Mouse (Mus musculus): Measurements from ENCODE around the gene Ldlrad3. TPM values are rescaled to one million over a fixed set of nuclear protein-coding genes. Genes with fewer than 3 reads are reported as not detected.

Gene Ldlrad3
- polyA plus RNA-seq, 1 experiment from 2014 or later = 13.5 TPM

GRCm38 (mm10) chr2:102002974-102003775 is 183.0 kb downstream of the Ldlrad3 start:
- H3K27me3 ChIP-seq (ENCODE audit: control insufficient read depth, insufficient read depth, low read length) = no peaks in the 10 kb centered on the region
- peak; percentile 49 for ATAC-seq (replicated peaks; ENCODE audit: extremely low read depth, insufficient read depth, low FRiP score)
- H3K4me3 ChIP-seq (ENCODE audit: low read length) = no peak overlapping the region
- H3K4me2 ChIP-seq (ENCODE audit: low read depth, low read length) = peak overlapping the region; percentile 58; the same call in 1 of the 2 replicates
- WGBS = 19% methylated on average over 8 of the region's 8 CpGs
- no peaks in the 10 kb centered on the region for H3K36me3 ChIP-seq (ENCODE audit: control insufficient read depth, insufficient read depth)
- H3K27ac ChIP-seq (ENCODE audit: low read length) = peak overlapping the region; percentile 74
- no peaks in the 10 kb centered on the region for H3K9me3 ChIP-seq (replicated peaks; ENCODE audit: control insufficient read depth, low read length)
- H3K9ac ChIP-seq (ENCODE audit: low read length) = no peak overlapping the region
- H3K4me1 ChIP-seq (ENCODE audit: control insufficient read depth, insufficient read depth, low read length) = peaks cover 65% of the 10 kb centered on the region

- Histone ChIP-seq H3K9me3 (replicated peaks; ENCODE audit: control insufficient read depth, low read length) (no peaks in the 10 kb centered on the region), H3K9ac (ENCODE audit: low read length) (peak overlapping the region; percentile 20), H3K27ac (ENCODE audit: low read length) (peak overlapping the region; percentile 74), H3K4me2 (ENCODE audit: low read depth, low read length) (peak overlapping the region; percentile 58), H3K27me3 (ENCODE audit: control insufficient read depth, insufficient read depth, low read length) (no peaks in the 10 kb centered on the region), H3K4me1 (ENCODE audit: control insufficient read depth, insufficient read depth, low read length) (peaks cover 65% of the 10 kb centered on the region), H3K36me3 (ENCODE audit: control insufficient read depth, insufficient read depth) (no peaks in the 10 kb centered on the region), H3K4me3 (ENCODE audit: low read length) (peak overlapping the region; percentile 21)
- no peak; the same call in 1 of the 2 replicates for ATAC-seq (replicated peaks; ENCODE audit: extremely low read depth, insufficient read depth, low FRiP score)
- 20% methylated on average over 12 of the region's 12 CpGs for WGBS
Measured at GRCm38 (mm10) chr2:102002408-102002973, 183.7 kb downstream of the Ldlrad3 start.

GRCm38 (mm10) chr2:102001661-102002060 is 184.5 kb downstream of the Ldlrad3 start:
- no peak for ATAC-seq (replicated peaks; ENCODE audit: extremely low read depth, insufficient read depth, low FRiP score)
- no peak overlapping the region for H3K4me3 ChIP-seq (ENCODE audit: low read length)
- peak overlapping the region; percentile 58; the same call in 1 of the 2 replicates for H3K4me2 ChIP-seq (ENCODE audit: low read depth, low read length)
- H3K36me3 ChIP-seq (ENCODE audit: control insufficient read depth, insufficient read depth) = no peaks in the 10 kb centered on the region
- no peaks in the 10 kb centered on the region for H3K27me3 ChIP-seq (ENCODE audit: control insufficient read depth, insufficient read depth, low read length)
- peaks cover 62% of the 10 kb centered on the region for H3K4me1 ChIP-seq (ENCODE audit: control insufficient read depth, insufficient read depth, low read length)
- WGBS = 0% methylated on average over 1 of the region's 1 CpGs
- H3K9me3 ChIP-seq (replicated peaks; ENCODE audit: control insufficient read depth, low read length) = no peaks in the 10 kb centered on the region
- H3K27ac ChIP-seq (ENCODE audit: low read length) = peak overlapping the region; percentile 74
- H3K9ac ChIP-seq (ENCODE audit: low read length) = no peak overlapping the region

GRCm38 (mm10) chr2:101998911-101999572 is 187.1 kb downstream of the Ldlrad3 start:
- Histone ChIP-seq H3K9me3 (replicated peaks; ENCODE audit: control insufficient read depth, low read length) (no peaks in the 10 kb centered on the region), H3K4me3 (ENCODE audit: low read length) (no peak overlapping the region), H3K4me2 (ENCODE audit: low read depth, low read length) (no peak overlapping the region), H3K4me1 (ENCODE audit: control insufficient read depth, insufficient read depth, low read length) (peaks cover 36% of the 10 kb centered on the region), H3K36me3 (ENCODE audit: control insufficient read depth, insufficient read depth) (no peaks in the 10 kb centered on the region), H3K9ac (ENCODE audit: low read length) (no peak overlapping the region), H3K27me3 (ENCODE audit: control insufficient read depth, insufficient read depth, low read length) (no peaks in the 10 kb centered on the region), H3K27ac (ENCODE audit: low read length) (no peak overlapping the region)
- WGBS = 68% methylated on average over 11 of the region's 11 CpGs
- no peak for ATAC-seq (replicated peaks; ENCODE audit: extremely low read depth, insufficient read depth, low FRiP score)

GRCm38 (mm10) chr2:101997013-101997412 is 189.2 kb downstream of the Ldlrad3 start:
- Histone ChIP-seq H3K9ac (ENCODE audit: low read length) (no peak overlapping the region), H3K4me1 (ENCODE audit: control insufficient read depth, insufficient read depth, low read length) (peaks cover 16% of the 10 kb centered on the region), H3K27ac (ENCODE audit: low read length) (no peak overlapping the region), H3K9me3 (replicated peaks; ENCODE audit: control insufficient read depth, low read length) (no peaks in the 10 kb centered on the region), H3K27me3 (ENCODE audit: control insufficient read depth, insufficient read depth, low read length) (no peaks in the 10 kb centered on the region), H3K36me3 (ENCODE audit: control insufficient read depth, insufficient read depth) (no peaks in the 10 kb centered on the region), H3K4me3 (ENCODE audit: low read length) (no peak overlapping the region), H3K4me2 (ENCODE audit: low read depth, low read length) (no peak overlapping the region)
- no peak for ATAC-seq (replicated peaks; ENCODE audit: extremely low read depth, insufficient read depth, low FRiP score)
- WGBS = 87% methylated on average over 11 of the region's 11 CpGs

- Histone ChIP-seq H3K27me3 (ENCODE audit: control insufficient read depth, insufficient read depth, low read length) (no peaks in the 10 kb centered on the region), H3K9me3 (replicated peaks; ENCODE audit: control insufficient read depth, low read length) (no peaks in the 10 kb centered on the region), H3K4me2 (ENCODE audit: low read depth, low read length) (no peak overlapping the region), H3K36me3 (ENCODE audit: control insufficient read depth, insufficient read depth) (no peaks in the 10 kb centered on the region), H3K27ac (ENCODE audit: low read length) (peak overlapping the region; percentile 32), H3K4me1 (ENCODE audit: control insufficient read depth, insufficient read depth, low read length) (peaks cover 3% of the 10 kb centered on the region; the same call in 1 of the 2 replicates), H3K9ac (ENCODE audit: low read length) (no peak overlapping the region), H3K4me3 (ENCODE audit: low read length) (no peak overlapping the region)
- 74% methylated on average over 9 of the region's 9 CpGs for WGBS
- peak; percentile 70; the same call in 1 of the 2 replicates for ATAC-seq (replicated peaks; ENCODE audit: extremely low read depth, insufficient read depth, low FRiP score)
Measured at GRCm38 (mm10) chr2:101992574-101993310, 193.4 kb downstream of the Ldlrad3 start.

GRCm38 (mm10) chr2:101991726-101992125 is 194.5 kb downstream of the Ldlrad3 start:
- WGBS = 75% methylated on average over 2 of the region's 2 CpGs
- no peaks in the 10 kb centered on the region for H3K27me3 ChIP-seq (ENCODE audit: control insufficient read depth, insufficient read depth, low read length)
- peaks cover 7% of the 10 kb centered on the region for H3K4me1 ChIP-seq (ENCODE audit: control insufficient read depth, insufficient read depth, low read length)
- H3K9ac ChIP-seq (ENCODE audit: low read length) = no peak overlapping the region
- no peak for ATAC-seq (replicated peaks; ENCODE audit: extremely low read depth, insufficient read depth, low FRiP score)
- 0 out of 2 replicates have a peak overlapping the region, but pooled peaks have one; percentile 38 for H3K27ac ChIP-seq (ENCODE audit: low read length)
- no peak overlapping the region for H3K4me2 ChIP-seq (ENCODE audit: low read depth, low read length)
- H3K4me3 ChIP-seq (ENCODE audit: low read length) = no peak overlapping the region
- H3K36me3 ChIP-seq (ENCODE audit: control insufficient read depth, insufficient read depth) = no peaks in the 10 kb centered on the region
- no peaks in the 10 kb centered on the region for H3K9me3 ChIP-seq (replicated peaks; ENCODE audit: control insufficient read depth, low read length)

- no peak for ATAC-seq (replicated peaks; ENCODE audit: extremely low read depth, insufficient read depth, low FRiP score)
- H3K9ac ChIP-seq (ENCODE audit: low read length) = no peak overlapping the region
- no peaks in the 10 kb centered on the region for H3K9me3 ChIP-seq (replicated peaks; ENCODE audit: control insufficient read depth, low read length)
- 63% methylated on average over 3 of the region's 3 CpGs for WGBS
- H3K27ac ChIP-seq (ENCODE audit: low read length) = no peak overlapping the region
- H3K4me3 ChIP-seq (ENCODE audit: low read length) = no peak overlapping the region
- H3K36me3 ChIP-seq (ENCODE audit: control insufficient read depth, insufficient read depth) = no peaks in the 10 kb centered on the region
- no peaks in the 10 kb centered on the region for H3K27me3 ChIP-seq (ENCODE audit: control insufficient read depth, insufficient read depth, low read length)
- peaks cover 25% of the 10 kb centered on the region for H3K4me1 ChIP-seq (ENCODE audit: control insufficient read depth, insufficient read depth, low read length)
- H3K4me2 ChIP-seq (ENCODE audit: low read depth, low read length) = no peak overlapping the region
Measured at GRCm38 (mm10) chr2:101986344-101987087, 199.7 kb downstream of the Ldlrad3 start.

All from heart, embryonic 16.5 days (tissue).